Mouse (Mus musculus) midbrain, embryonic 11.5 days (tissue): ENCODE results near the gene Ccdc182. TPM values are rescaled to one million over a fixed set of nuclear protein-coding genes. Genes with fewer than 3 reads are reported as not detected.
A peak's percentile ranks its signal among the peaks of the same experiment; 100 is the strongest.

ENCODE experiments used
- ATAC-seq: fragments of 200-750 bp; cut with Nextera tagmentation; 2 replicates; pipeline ENCODE4 v1.8.0; 2017; ENCODE audit warnings: moderate TSS enrichment, moderate library complexity; ENCODE audit not compliant: low FRiP score
- DNase-seq: peaks from one replicate; pipeline ENCODE4 v3.0.0; 2015; ENCODE audit warnings: low spot score; ENCODE audit errors: missing footprints
- H3K27ac ChIP-seq: fragments of 300-500 bp; sonication (generic); 2 replicates; pipeline ENCODE4 v1.5.1; 2014; ENCODE audit warnings: low read depth, low read length
- H3K27me3 ChIP-seq: fragments of 300-500 bp; sonication (generic); 2 replicates; pipeline ENCODE4 v1.6.1; 2014; ENCODE audit warnings: mild to moderate bottlenecking, low read length, moderate library complexity, mixed read lengths; ENCODE audit not compliant: control insufficient read depth, insufficient read depth
- H3K36me3 ChIP-seq: fragments of 300-500 bp; sonication (generic); 2 replicates; pipeline ENCODE4 v1.6.1; 2014; ENCODE audit warnings: mild to moderate bottlenecking, low read length, moderate library complexity, mixed read lengths; ENCODE audit not compliant: control insufficient read depth, insufficient read depth
- H3K4me1 ChIP-seq: fragments of 300-500 bp; sonication (generic); 2 replicates; pipeline ENCODE4 v1.6.1; 2014; ENCODE audit warnings: low read length; ENCODE audit not compliant: control insufficient read depth, insufficient read depth
- H3K4me2 ChIP-seq: fragments of 300-500 bp; sonication (generic); 2 replicates; pipeline ENCODE4 v1.6.1; 2014; ENCODE audit warnings: mild to moderate bottlenecking, moderate library complexity
- H3K4me3 ChIP-seq: fragments of 300-500 bp; sonication (generic); 2 replicates; pipeline ENCODE4 v1.5.1; 2014; ENCODE audit warnings: low read depth, low read length
- H3K9ac ChIP-seq: fragments of 300-500 bp; sonication (generic); 2 replicates; pipeline ENCODE4 v1.6.1; 2014; ENCODE audit warnings: low read length
- H3K9me3 ChIP-seq: fragments of 300-500 bp; sonication (generic); 2 replicates; pipeline ENCODE4 v1.6.1; 2016; ENCODE audit warnings: low read length; ENCODE audit not compliant: control insufficient read depth
- WGBS: fragments of 180-500 bp; shearing (Covaris S2); extraction: QIAGEN DNeasy Blood & Tissue Kit; methylation state at CpG from one replicate; pipeline ENCODE4 v1.1.7; 2014; 5-methylcytosine and 5-hydroxymethylcytosine counted together
- polyA plus RNA-seq: library from polyadenylated mRNA; unstranded; fragments of >200 nt; fragmentation: Nextera tagmentation; extraction: Ambion mirVana; gene quantifications from 2 replicates; pipeline ENCODE4 v1.2.1, GENCODE M21; 2014

Gene Ccdc182
- polyA plus RNA-seq, 1 experiment from 2014 or later, result 9.1 TPM

GRCm38 (mm10) chr11:88291688-88292087 lies 2.2 kb upstream of the Ccdc182 start:
- Histone ChIP-seq H3K27ac (no peak overlapping the region), H3K36me3 (no peaks in the 10 kb centered on the region), H3K9me3 (no peaks in the 10 kb centered on the region), H3K4me1 (peaks cover 15% of the 10 kb centered on the region; the same call in 1 of the 2 replicates), H3K4me2 (no peak overlapping the region), H3K9ac (no peak overlapping the region), H3K4me3 (no peak overlapping the region), H3K27me3 (no peaks in the 10 kb centered on the region)
- 33% methylated on average over 4 of the region's 4 CpGs for WGBS
- DNase-seq (no peak), ATAC-seq (0 out of 2 replicates have a peak, but pooled peaks have one; percentile 16)

- Histone ChIP-seq H3K9ac (peak overlapping the region; percentile 54), H3K4me3 (peak overlapping the region; percentile 25), H3K36me3 (no peaks in the 10 kb centered on the region), H3K27ac (peak overlapping the region; percentile 72), H3K9me3 (no peaks in the 10 kb centered on the region), H3K4me1 (peaks cover 25% of the 10 kb centered on the region), H3K4me2 (peak overlapping the region; percentile 44), H3K27me3 (no peaks in the 10 kb centered on the region)
- no peak for DNase-seq
- 23% methylated on average over 17 of the region's 17 CpGs for WGBS
- ATAC-seq, result no peak
These were observed 494 bp downstream of the Ccdc182 start for GRCm38 (mm10) chr11:88294394-88294710.

GRCm38 (mm10) chr11:88295298-88295697 lies 1.4 kb downstream of the Ccdc182 start:
- H3K9me3 ChIP-seq, result no peaks in the 10 kb centered on the region
- 85% methylated on average over 5 of the region's 5 CpGs for WGBS
- no peak overlapping the region for H3K27ac ChIP-seq
- H3K4me1 ChIP-seq, result peaks cover 25% of the 10 kb centered on the region
- DNase-seq (no peak), ATAC-seq (no peak)
- H3K4me3 ChIP-seq, result no peak overlapping the region
- no peaks in the 10 kb centered on the region for H3K36me3 ChIP-seq
- H3K4me2 ChIP-seq, result peak overlapping the region; percentile 44
- no peaks in the 10 kb centered on the region for H3K27me3 ChIP-seq
- peak overlapping the region; percentile 54; the same call in 1 of the 2 replicates for H3K9ac ChIP-seq

GRCm38 (mm10) chr11:88297526-88297925 lies 3.7 kb downstream of the Ccdc182 start:
- peak overlapping the region; percentile 51 for H3K27ac ChIP-seq
- ATAC-seq, result peak; percentile 62

GRCm38 (mm10) chr11:88299345-88299744 lies 5.5 kb downstream of the Ccdc182 start:
- WGBS, result 69% methylated on average over 4 of the region's 4 CpGs

More at GRCm38 (mm10) chr11:88297526-88297925, 3.7 kb downstream of the Ccdc182 start:
- peaks cover 25% of the 10 kb centered on the region for H3K4me1 ChIP-seq
- no peak overlapping the region for H3K9ac ChIP-seq
- H3K4me3 ChIP-seq, result no peak overlapping the region
- no peak overlapping the region for H3K4me2 ChIP-seq
- no peaks in the 10 kb centered on the region for H3K9me3 ChIP-seq
- H3K27me3 ChIP-seq, result no peaks in the 10 kb centered on the region
- 52% methylated on average over 4 of the region's 4 CpGs for WGBS
- DNase-seq, result no peak
- H3K36me3 ChIP-seq, result no peaks in the 10 kb centered on the region

GRCm38 (mm10) chr11:88301619-88302018 lies 7.8 kb downstream of the Ccdc182 start:
- Histone ChIP-seq H3K4me1 (peaks cover 11% of the 10 kb centered on the region), H3K9me3 (no peaks in the 10 kb centered on the region), H3K27ac (no peak overlapping the region), H3K4me3 (no peak overlapping the region), H3K36me3 (no peaks in the 10 kb centered on the region), H3K9ac (no peak overlapping the region), H3K4me2 (no peak overlapping the region), H3K27me3 (no peaks in the 10 kb centered on the region)
- DNase-seq, result peak; percentile 94
- no peak for ATAC-seq
- 49% methylated on average over 6 of the region's 6 CpGs for WGBS

More at GRCm38 (mm10) chr11:88299345-88299744, 5.5 kb downstream of the Ccdc182 start:
- Histone ChIP-seq H3K4me3 (no peak overlapping the region), H3K4me2 (no peak overlapping the region), H3K27ac (no peak overlapping the region), H3K4me1 (peaks cover 17% of the 10 kb centered on the region), H3K36me3 (no peaks in the 10 kb centered on the region), H3K9me3 (no peaks in the 10 kb centered on the region), H3K27me3 (no peaks in the 10 kb centered on the region), H3K9ac (no peak overlapping the region)
- no peak for DNase-seq
- ATAC-seq, result no peak

- DNase-seq (no peak), ATAC-seq (no peak)
- H3K36me3 ChIP-seq, result no peaks in the 10 kb centered on the region
- WGBS, result 93% methylated on average over 6 of the region's 6 CpGs
- no peak overlapping the region for H3K4me3 ChIP-seq
- peaks cover 19% of the 10 kb centered on the region for H3K4me1 ChIP-seq
- H3K27me3 ChIP-seq, result no peaks in the 10 kb centered on the region
- H3K27ac ChIP-seq, result no peak overlapping the region
- no peak overlapping the region for H3K9ac ChIP-seq
- H3K4me2 ChIP-seq, result no peak overlapping the region
- H3K9me3 ChIP-seq, result no peaks in the 10 kb centered on the region
These were observed 11.9 kb downstream of the Ccdc182 start for GRCm38 (mm10) chr11:88305759-88306158.

GRCm38 (mm10) chr11:88307616-88308543 lies 14.0 kb downstream of the Ccdc182 start:
- Histone ChIP-seq H3K9ac (no peak overlapping the region), H3K27ac (no peak overlapping the region), H3K4me3 (no peak overlapping the region), H3K4me1 (peaks cover 22% of the 10 kb centered on the region), H3K4me2 (no peak overlapping the region), H3K27me3 (no peaks in the 10 kb centered on the region), H3K9me3 (no peaks in the 10 kb centered on the region), H3K36me3 (no peaks in the 10 kb centered on the region)
- DNase-seq (no peak), ATAC-seq (no peak)
- 80% methylated on average over 14 of the region's 14 CpGs for WGBS

GRCm38 (mm10) chr11:88309059-88309700 lies 15.3 kb downstream of the Ccdc182 start:
- Histone ChIP-seq H3K9me3 (no peaks in the 10 kb centered on the region), H3K27ac (peak overlapping the region; percentile 79), H3K9ac (no peak overlapping the region), H3K27me3 (no peaks in the 10 kb centered on the region), H3K4me1 (peaks cover 28% of the 10 kb centered on the region), H3K4me2 (no peak overlapping the region), H3K4me3 (no peak overlapping the region), H3K36me3 (no peaks in the 10 kb centered on the region)
- DNase-seq (no peak), ATAC-seq (peak; percentile 73)
- WGBS, result 49% methylated on average over 10 of the region's 10 CpGs
